Mouse (Mus musculus): ENCODE results near the gene Dbf4.

DNA sequence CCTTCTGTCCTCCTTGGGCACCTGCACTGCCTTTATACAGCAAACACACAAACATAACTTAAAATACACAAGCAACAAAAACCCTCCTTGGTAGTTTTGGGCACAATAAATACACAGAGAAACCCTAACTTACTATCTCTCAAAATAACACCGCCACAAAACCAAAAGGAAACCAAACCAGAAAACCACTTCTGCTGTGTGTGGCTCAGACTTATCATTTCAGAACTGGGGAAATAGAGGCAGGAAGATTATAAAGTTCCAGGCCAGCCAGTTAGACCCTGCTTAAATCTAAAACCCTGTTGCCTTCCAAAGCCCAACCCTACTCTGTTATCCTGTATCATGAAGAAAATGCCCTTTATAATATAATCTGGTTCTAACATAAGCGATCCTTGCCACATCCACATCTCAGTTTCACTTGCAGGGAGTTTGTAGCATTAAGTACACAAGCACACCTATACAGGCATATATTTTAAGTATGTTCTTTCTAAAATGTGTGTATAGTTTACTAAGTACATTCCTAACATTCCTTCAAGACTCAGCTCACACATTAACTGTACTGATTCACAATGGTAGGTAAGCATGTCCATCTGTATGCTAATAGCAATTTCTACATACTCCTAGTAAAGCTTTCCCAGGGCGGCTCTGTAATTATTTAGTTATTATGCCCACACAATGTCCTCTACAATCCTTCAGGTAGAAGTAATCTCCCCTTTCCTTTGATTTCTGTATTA, 5.7 kb downstream of the Dbf4 start:
- TF ChIP-seq CTCF (IDR thresholded peaks at IDR 0.05; ENCODE audit: low read depth, low read length), result no peak
- TF ChIP-seq GATA1 (IDR thresholded peaks at IDR 0.05; ENCODE audit: borderline replicate concordance, low read length), result no peak
- no peak for TF ChIP-seq TAL1 (conservative IDR thresholded peaks at IDR 0.05; ENCODE audit: low read depth, low read length)
